12 mouse cellular contexts compared by ENCODE assay signal in genomic region chr3:71919865-71920264, GRCm38 (mm10).
"Had no signal": no experiment of that assay in that cellular context is flagged by ENCODE, and none has a peak within 500 bp of the region (broad histone marks: within the 10 kb centered on the region; RNA-seq: fewer than 3 reads in every experiment).

No protein-coding gene starts in this region.

- H3K36me3 ChIP-seq: kidney, embryonic 15.5 days; limb, embryonic 13.5 days; neural tube, embryonic 15.5 days had no signal

- H3K9me3 ChIP-seq: kidney, embryonic 15.5 days; limb, embryonic 13.5 days; neural tube, embryonic 15.5 days had no signal

- H3K27ac ChIP-seq: kidney, embryonic 15.5 days; limb, embryonic 13.5 days; liver, embryonic 14.5 days; neural tube, embryonic 15.5 days had no signal

- DNase-seq: kidney, postnatal 25 days; left cerebral cortex, postnatal 4 days; lung, adult 18-20 months; right cerebral cortex, postnatal 4 days; spleen, adult 18-20 months; thymus, adult 18-20 months; thymus, postnatal 14 days had no signal

- H3K27me3 ChIP-seq: kidney, embryonic 15.5 days; limb, embryonic 13.5 days; neural tube, embryonic 15.5 days had no signal

- H3K4me2 ChIP-seq: kidney, embryonic 15.5 days; limb, embryonic 13.5 days; neural tube, embryonic 15.5 days had no signal

- H3K4me3 ChIP-seq: kidney, embryonic 15.5 days; limb, embryonic 13.5 days; myocyte; neural tube, embryonic 15.5 days had no signal

- H3K9ac ChIP-seq: kidney, embryonic 15.5 days; limb, embryonic 13.5 days; liver, embryonic 14.5 days; neural tube, embryonic 15.5 days had no signal

- H3K4me1 ChIP-seq: kidney, embryonic 15.5 days; limb, embryonic 13.5 days; neural tube, embryonic 15.5 days had no signal
